Comparison of ENCODE assay signal across 14 mouse cellular contexts in genomic region chr2:36415174-36415573, GRCm38 (mm10). TPM values are rescaled to one million over a fixed set of nuclear protein-coding genes. Genes with fewer than 3 reads are reported as not detected.
"Had no signal": no experiment of that assay in that cellular context is flagged by ENCODE, and none has a peak within 500 bp of the region (broad histone marks: within the 10 kb centered on the region; RNA-seq: fewer than 3 reads in every experiment).

No protein-coding gene starts in this region.

RNA-seq across cellular contexts. Expression of gene Olfr339, which starts 3.6 kb away (rescaled TPM):
- total RNA-seq: neutrophil, adult 5-6 weeks had no signal
- polyA plus RNA-seq: neural tube, embryonic 13.5 days; neural tube, embryonic 14.5 days; neural tube, embryonic 15.5 days; small intestine, adult 2 months; spleen, adult 2 months; stomach, embryonic 14.5 days; stomach, embryonic 15.5 days; stomach, embryonic 16.5 days; stomach, postnatal 0 days; testis, adult 2 months; thymus, adult 2 months; thymus, postnatal 0 days; urinary bladder, adult 2 months had no signal

RNA-seq across cellular contexts. Expression of gene Olfr340, which starts 37.2 kb away (rescaled TPM):
- total RNA-seq: neutrophil, adult 5-6 weeks had no signal
- polyA plus RNA-seq: neural tube, embryonic 13.5 days; neural tube, embryonic 14.5 days; neural tube, embryonic 15.5 days; small intestine, adult 2 months; spleen, adult 2 months; stomach, embryonic 14.5 days; stomach, embryonic 15.5 days; stomach, embryonic 16.5 days; stomach, postnatal 0 days; testis, adult 2 months; thymus, adult 2 months; thymus, postnatal 0 days; urinary bladder, adult 2 months had no signal

RNA-seq across cellular contexts. Expression of gene Olfr338, which starts 41.9 kb away (rescaled TPM):
- total RNA-seq: neutrophil, adult 5-6 weeks had no signal
- polyA plus RNA-seq: neural tube, embryonic 14.5 days; small intestine, adult 2 months; spleen, adult 2 months; stomach, embryonic 14.5 days; stomach, embryonic 15.5 days; stomach, postnatal 0 days; testis, adult 2 months; thymus, adult 2 months; thymus, postnatal 0 days; urinary bladder, adult 2 months had no signal
